Mouse (Mus musculus) adrenal gland, postnatal 25 days (tissue): ENCODE results near the gene Ggt7. TPM values are rescaled to one million over a fixed set of nuclear protein-coding genes. Genes with fewer than 3 reads are reported as not detected.
A peak's percentile ranks its signal among the peaks of the same experiment; 100 is the strongest.
"Not testable (repeated sequence)": the region's sequence is repeated elsewhere in the genome, so short reads cannot be mapped to it uniquely, and the experiment has no call there.

Experiments used
- DNase-seq: peaks from one replicate; pipeline ENCODE4 v3.0.0; 2021; ENCODE audit warnings: mixed read lengths
- total RNA-seq: library from RNA; stranded (reverse); gene quantifications from 2 replicates; pipeline ENCODE4 v1.2.3, GENCODE M21; 2021

The Ggt7 gene
- total RNA-seq, 1 experiment from 2014 or later = 5.3 TPM

- DNase-seq = no peak
Measured at GRCm38 (mm10) chr2:155507721-155508470, 10.1 kb downstream of the Ggt7 start.

- DNase-seq = no peak
Measured at GRCm38 (mm10) chr2:155505811-155506210, 12.2 kb downstream of the Ggt7 start.

DNA sequence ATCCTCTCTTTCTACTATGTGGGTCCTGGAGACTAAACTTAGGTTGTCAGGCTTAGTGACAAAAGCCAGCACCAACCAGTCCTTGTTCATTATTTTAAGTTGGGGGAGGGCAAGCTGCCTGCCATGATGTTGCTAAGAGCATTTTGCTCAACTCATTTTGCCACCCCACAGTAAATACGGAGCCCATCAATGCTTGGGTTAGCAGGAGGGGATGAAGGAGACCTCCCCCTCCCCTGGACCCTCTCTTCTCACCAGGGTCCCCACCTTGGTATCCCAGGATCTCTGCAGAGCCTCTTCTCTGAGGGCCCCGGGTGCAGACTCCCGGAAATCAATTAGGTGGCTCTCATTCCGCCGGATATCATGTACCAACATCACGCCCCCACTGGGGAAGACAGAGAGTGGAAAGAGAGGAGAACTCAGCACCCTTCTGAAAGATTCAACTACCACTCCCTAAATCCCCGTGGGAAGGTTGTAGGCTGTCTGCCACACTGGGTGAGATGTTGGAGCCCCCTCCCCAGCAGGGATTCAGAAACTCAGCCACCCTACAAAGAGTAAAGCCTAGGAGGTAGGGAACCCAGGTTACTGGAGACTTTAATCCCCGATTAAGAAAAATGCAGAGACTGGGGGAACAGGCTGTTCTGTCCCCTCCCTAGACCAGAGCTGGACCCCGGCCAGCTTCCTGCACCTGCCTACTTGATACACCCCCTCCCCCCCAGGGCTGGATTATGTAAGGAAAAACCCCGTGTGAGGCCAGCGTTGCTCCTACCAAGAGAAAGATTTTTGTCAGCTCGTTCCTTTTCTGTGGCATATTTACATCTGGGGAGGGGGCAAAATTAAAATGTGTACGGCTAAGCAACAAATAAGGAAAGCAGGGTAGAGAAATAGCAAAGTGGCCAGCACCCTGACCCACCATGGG lies 13.3 kb downstream of the Ggt7 start:
- DNase-seq = no peak

- DNase-seq = no peak
Measured at GRCm38 (mm10) chr2:155502596-155502995, 15.4 kb downstream of the Ggt7 start.

DNA sequence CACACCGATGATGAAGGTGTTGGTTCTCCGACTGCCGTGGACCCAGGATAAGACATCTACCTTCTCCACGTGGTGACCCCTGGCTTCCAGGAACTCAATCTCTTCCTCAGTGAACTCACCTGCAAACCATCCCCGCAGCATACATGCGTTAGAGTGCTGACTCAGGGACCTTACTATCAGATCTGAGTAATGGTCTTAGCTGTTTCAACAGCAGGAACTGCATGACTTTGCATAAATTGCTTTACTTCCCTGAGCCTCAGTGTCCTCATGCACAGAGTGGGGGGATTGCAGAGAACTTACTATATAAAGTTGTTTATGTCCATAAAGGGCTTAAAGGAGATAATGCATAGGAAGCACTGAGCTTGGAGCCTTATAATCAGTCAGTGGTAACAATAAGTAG lies 27.0 kb downstream of the Ggt7 start:
- DNase-seq = no peak

GRCm38 (mm10) chr2:155482021-155482420 lies 36.0 kb downstream of the Ggt7 start:
- DNase-seq = peak; percentile 71

DNA sequence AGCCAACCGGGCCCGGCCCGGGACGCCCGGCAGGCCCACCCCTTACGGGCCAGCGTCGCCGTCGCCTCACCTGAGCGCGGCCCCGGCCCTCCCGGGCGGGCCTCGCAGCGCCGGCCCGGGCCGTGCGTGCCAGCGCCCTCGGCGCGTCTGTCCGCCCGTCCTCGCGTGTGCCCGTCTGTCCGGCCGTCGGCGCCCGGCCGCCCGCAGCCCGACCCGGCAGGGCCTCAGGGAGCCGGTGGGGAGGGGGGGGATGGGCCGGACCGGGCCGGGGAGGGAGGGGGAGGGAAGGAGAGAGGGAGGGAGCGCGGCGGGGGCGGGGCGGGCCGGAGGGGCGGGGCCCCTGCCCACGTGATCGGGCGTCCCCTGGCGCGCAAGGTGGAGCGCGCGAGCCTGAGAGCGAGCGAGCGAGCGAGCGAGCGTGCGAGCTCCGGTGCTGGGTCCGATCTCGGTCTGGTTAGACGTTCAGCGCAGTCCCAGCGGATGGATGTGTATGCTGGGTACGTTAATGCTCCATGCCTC lies 44.4 kb downstream of the Ggt7 start, which contains the start of gene Ncoa6:
Ncoa6 (minus strand) TSS at position 325 of the 519 bp plus-strand sequence.
- peak; percentile 81 for DNase-seq

DNA sequence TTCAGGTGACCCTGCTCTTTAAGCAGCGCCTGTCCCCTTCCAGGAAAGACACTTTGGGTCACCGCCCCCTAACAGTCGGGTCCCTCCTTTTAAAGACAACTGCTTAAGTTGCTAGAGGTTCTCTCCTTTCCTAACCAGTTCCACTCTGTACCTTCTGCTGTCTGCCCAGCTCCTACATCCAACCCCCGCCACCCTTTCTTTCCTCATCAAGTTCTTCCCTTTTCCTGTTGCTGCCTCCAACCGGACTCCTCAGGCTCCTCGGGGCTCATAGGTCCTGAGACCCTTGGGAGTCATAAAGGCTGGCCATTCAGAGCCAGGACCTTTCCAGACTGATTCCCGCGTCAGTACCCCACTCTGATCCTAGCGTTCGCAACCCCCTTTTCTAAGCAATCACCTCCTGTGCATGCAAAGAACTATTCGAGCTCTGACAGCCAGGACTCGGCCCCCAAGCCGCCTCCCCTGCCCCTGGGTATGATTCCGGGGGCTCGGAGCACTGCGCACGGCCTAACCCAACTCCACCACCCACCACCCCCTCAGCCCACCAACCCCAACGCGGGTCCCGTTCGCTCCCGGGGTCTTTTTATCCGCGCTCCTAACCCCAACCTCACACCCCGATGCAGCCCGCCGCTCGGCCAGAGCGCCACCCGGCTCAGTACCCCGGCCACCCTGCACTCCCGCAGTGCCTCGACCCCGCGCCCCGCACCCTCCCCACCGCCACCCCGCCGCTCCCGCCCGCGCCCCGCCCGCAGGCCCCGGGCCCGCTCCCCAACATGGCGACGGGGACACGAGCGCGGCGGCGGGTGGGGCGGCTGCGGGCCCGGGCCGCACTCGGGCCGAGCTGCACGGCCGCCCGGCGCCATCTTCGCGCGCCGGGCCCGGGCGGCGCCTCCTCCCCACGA lies 45.1 kb downstream of the Ggt7 start:
- DNase-seq = peak; percentile 56

- DNase-seq = no peak
Measured at GRCm38 (mm10) chr2:155466861-155467260, 51.2 kb downstream of the Ggt7 start.

GRCm38 (mm10) chr2:155453591-155453990 lies 64.4 kb downstream of the Ggt7 start:
- DNase-seq = no peak

DNA sequence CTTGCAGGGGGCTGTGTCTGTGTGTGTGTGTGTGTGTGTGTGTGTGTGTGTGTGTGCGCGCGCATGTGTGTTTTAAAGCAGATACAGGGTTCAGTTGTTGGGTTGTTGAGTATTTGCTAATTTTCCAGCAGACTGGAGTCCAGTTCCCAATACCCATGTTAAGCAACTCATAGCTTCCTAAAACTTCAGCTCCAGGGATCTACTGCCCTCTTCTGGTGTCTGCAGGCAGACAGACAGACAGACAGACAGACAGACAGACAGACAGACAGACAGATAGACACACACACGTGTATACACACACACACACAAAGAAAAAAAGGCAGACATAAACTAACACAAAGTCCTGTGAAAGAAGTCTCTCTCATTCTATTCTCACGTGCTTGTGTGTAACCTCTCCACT lies 66.8 kb downstream of the Ggt7 start:
- DNase-seq = no peak

DNA sequence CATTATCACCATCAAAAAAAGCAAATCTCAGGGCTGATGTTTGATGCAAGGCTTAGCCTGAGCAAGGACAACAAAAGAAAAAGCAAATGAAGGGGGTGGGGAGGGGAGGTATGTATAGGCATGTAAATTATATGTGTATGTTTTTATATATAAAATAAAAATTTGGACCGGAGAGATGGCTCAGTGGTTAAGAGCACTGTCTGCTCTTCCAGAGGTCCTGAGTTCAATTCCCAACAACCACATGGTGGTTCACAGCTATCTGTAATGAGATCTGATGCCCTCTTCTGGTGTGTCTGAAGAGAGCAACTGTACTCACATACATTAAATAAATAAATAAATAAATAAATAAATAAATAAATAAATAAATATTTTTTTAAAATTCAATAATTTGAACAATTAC lies 70.1 kb downstream of the Ggt7 start:
- DNase-seq = not testable (repeated sequence)

DNA sequence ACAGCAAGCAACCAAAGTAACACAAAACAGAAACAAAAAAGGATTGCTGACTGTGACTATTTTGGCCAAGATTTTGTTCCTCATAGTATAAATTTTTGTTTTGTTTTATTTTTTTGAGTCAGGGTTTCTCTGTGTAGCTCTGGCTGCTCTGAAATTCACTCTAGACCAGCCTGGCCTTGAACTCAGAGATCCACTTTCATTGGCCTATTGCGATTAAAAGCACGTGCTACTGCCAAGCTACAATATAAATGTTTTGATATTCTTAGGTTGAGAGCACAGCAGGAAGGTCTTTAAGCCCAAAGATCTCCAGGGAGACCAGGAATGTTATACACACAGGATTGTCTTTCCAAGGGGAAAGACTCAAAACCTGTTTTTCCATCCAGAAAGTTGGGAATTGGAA lies 74.6 kb downstream of the Ggt7 start:
- no peak for DNase-seq

DNA sequence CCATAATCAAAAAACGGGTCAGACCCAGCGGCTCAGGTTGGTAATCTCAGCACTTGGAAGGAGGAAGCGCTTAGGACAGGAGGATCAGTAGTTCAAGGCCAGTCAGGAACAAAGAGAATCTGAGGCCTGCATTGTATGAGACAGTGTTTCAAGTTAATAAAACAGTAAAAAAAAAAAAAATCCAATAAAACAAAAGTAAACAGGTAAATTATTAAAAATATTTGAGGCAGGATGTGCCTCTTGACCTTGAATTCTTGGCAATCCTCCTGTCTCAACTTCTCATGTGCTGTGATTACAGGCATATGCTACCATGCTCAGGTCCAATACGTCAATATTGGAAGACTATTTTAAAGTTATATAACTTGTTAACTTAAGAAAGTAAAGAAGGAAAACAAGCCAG lies 75.1 kb downstream of the Ggt7 start:
- DNase-seq = no peak

Other genes with a start within 250 kb of the Ggt7 start
- gene Map1lc3a, start 241.9 kb downstream of the Ggt7 start, total RNA-seq = 818 and 895 TPM in 2 replicates
- 40.9 and 46.2 TPM in 2 replicates for gene Pigu, start 160.8 kb downstream of the Ggt7 start, total RNA-seq
- 322 and 410 TPM in 2 replicates for gene Trp53inp2, start 137.2 kb downstream of the Ggt7 start, total RNA-seq
- gene Ncoa6, start 44.3 kb downstream of the Ggt7 start, total RNA-seq = 58.2 and 58.4 TPM in 2 replicates
- gene Acss2, start 289 bp downstream of the Ggt7 start, total RNA-seq = 89.3 and 102 TPM in 2 replicates
- gene Gss, start 74.6 kb upstream of the Ggt7 start, total RNA-seq = 67.6 and 82.2 TPM in 2 replicates
- 0.24 TPM in 1 of 2 replicates, not detected in the other for gene Myh7b, start 93.0 kb upstream of the Ggt7 start, total RNA-seq
- 150 and 170 TPM in 2 replicates for gene Trpc4ap, start 174.1 kb upstream of the Ggt7 start, total RNA-seq
- 39.8 and 39.9 TPM in 2 replicates for gene Edem2, start 211.2 kb upstream of the Ggt7 start, total RNA-seq
- not detected in 2 replicates for gene Gm17581, start 217.6 kb upstream of the Ggt7 start, total RNA-seq
- gene Procr, start 232.9 kb upstream of the Ggt7 start, total RNA-seq = 21.8 and 24.0 TPM in 2 replicates